Mouse (Mus musculus): ENCODE measurements around the gene Scyl3. TPM values are rescaled to one million over a fixed set of nuclear protein-coding genes. Genes with fewer than 3 reads are reported as not detected.
A peak's percentile ranks its signal among the peaks of the same experiment; 100 is the strongest.

Gene Scyl3
- total RNA-seq (2012; rRNA removed), result 13.0 and 19.1 TPM in 2 replicates

DNA sequence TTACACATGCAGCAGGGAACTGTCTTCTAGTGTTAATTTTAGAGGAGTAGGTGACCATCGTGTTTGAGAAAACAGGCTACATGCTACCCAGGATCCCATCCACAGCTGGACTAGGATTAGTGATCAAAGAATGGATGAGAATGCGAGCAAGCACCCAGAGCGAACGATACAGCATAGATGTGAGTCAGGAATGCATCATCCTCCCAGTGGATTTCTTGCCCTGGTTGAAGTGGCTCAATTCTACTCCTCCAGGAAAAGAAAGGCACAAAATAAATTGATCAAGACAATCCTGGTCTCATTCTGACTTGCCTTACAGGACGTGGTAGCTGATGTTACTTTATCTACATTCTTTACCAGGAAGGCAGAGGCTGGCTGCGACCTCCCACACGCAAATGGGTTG, at the start of gene Scyl3:
Scyl3 (plus strand) TSS at position 255 of the 400 bp plus-strand sequence.
- Histone ChIP-seq H3K9ac (ENCODE audit: insufficient read depth, low read depth, low read length, poor library complexity, severe bottlenecking) (peak within 1 kb of the TSS; percentile 98), H3K4me3 (ENCODE audit: insufficient read depth in 1 of 2, low read depth in 1 of 2, low read length in 2 of 2, poor library complexity in 1 of 2, severe bottlenecking in 1 of 2) (peak within 1 kb of the TSS; percentile 90 to 97), H3K4me1 (ENCODE audit: control insufficient read depth in 2 of 2, insufficient read depth in 2 of 2, low read length in 2 of 2, poor library complexity in 1 of 2) (peaks cover 0 to 12% of the 10 kb centered on the region in 2 experiments; a peak in 3 of 4 replicates), H3K36me3 (ENCODE audit: control insufficient read depth, insufficient read depth, low read length, poor library complexity, severe bottlenecking) (no peaks in the 10 kb centered on the region; the same call in 1 of the 2 replicates), H3K27ac (ENCODE audit: insufficient read depth, low read depth, low read length, poor library complexity, severe bottlenecking) (peak within 1 kb of the TSS; percentile 35), H3K9me3 (ENCODE audit: control insufficient read depth, insufficient read depth, low read depth, low read length) (no peaks in the 10 kb centered on the region)
- in situ Hi-C loops (cut with MboI; ENCODE audit: low sequenced_read_pairs in 2 of 2, unreplicated experiment in 2 of 2), result no loop called here
- TF ChIP-seq ZC3H11A (IDR thresholded peaks at IDR 0.05; ENCODE audit: borderline replicate concordance, low read depth, low read length) (no peak), CHD2 (IDR thresholded peaks at IDR 0.05; ENCODE audit: low read depth, low read length) (no peak), HCFC1 (IDR thresholded peaks at IDR 0.05; ENCODE audit: borderline replicate concordance, insufficient read depth, low read length) (no peak), ZNF384 (IDR thresholded peaks at IDR 0.05; ENCODE audit: low read depth, low read length) (no peak), MAFK (IDR thresholded peaks at IDR 0.05; ENCODE audit: insufficient read depth, low read depth, low read length) (no peak)
- no peak for DNase-seq (ENCODE audit: low read depth, low spot score)

DNA sequence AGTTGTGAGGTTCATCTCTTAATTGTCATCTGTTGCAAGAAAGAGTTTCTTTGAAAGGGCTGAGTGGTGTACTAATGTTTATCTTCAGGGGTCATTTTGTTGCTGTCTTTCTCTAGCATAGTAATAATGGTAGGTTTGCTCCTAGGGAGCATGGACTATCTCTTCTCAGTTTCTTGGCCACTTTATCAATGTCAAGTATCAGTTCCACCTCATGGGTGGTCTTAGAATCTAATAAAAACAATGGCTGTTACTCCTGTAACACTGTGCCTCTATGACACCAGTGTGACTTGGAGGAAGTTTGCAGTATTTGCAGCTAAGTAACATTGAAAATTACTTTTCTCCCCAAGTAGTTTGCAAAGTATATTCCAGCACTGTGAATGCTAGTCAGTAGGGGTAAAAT, 39.3 kb upstream of the Scyl3 start:
- H3K27ac ChIP-seq (ENCODE audit: insufficient read depth, low read depth, low read length, poor library complexity, severe bottlenecking), result no peak overlapping the region
- H3K36me3 ChIP-seq (ENCODE audit: control insufficient read depth, insufficient read depth, low read length, poor library complexity, severe bottlenecking), result no peaks in the 10 kb centered on the region
- TF ChIP-seq ZNF384 (IDR thresholded peaks at IDR 0.05; ENCODE audit: low read depth, low read length) (no peak), MAFK (IDR thresholded peaks at IDR 0.05; ENCODE audit: insufficient read depth, low read depth, low read length) (no peak), ZC3H11A (IDR thresholded peaks at IDR 0.05; ENCODE audit: borderline replicate concordance, low read depth, low read length) (no peak), HCFC1 (IDR thresholded peaks at IDR 0.05; ENCODE audit: borderline replicate concordance, insufficient read depth, low read length) (no peak), CHD2 (IDR thresholded peaks at IDR 0.05; ENCODE audit: low read depth, low read length) (no peak)
- no peak for DNase-seq (ENCODE audit: low read depth, low spot score)
- no peak overlapping the region for H3K4me3 ChIP-seq (ENCODE audit: insufficient read depth in 1 of 2, low read depth in 1 of 2, low read length in 2 of 2, poor library complexity in 1 of 2, severe bottlenecking in 1 of 2)
- no peaks in the 10 kb centered on the region for H3K9me3 ChIP-seq (ENCODE audit: control insufficient read depth, insufficient read depth, low read depth, low read length)
- H3K9ac ChIP-seq (ENCODE audit: insufficient read depth, low read depth, low read length, poor library complexity, severe bottlenecking), result no peak overlapping the region
- H3K4me1 ChIP-seq (ENCODE audit: control insufficient read depth in 2 of 2, insufficient read depth in 2 of 2, low read length in 2 of 2, poor library complexity in 1 of 2), result no peaks in the 10 kb centered on the region
- in situ Hi-C loops (cut with MboI; ENCODE audit: low sequenced_read_pairs in 2 of 2, unreplicated experiment in 2 of 2), result loop anchor here in 1 of 2 experiments (25.0 kb wide), 1 partner anchor 727 kb away; no protein-coding TSS in a partner anchor

DNA sequence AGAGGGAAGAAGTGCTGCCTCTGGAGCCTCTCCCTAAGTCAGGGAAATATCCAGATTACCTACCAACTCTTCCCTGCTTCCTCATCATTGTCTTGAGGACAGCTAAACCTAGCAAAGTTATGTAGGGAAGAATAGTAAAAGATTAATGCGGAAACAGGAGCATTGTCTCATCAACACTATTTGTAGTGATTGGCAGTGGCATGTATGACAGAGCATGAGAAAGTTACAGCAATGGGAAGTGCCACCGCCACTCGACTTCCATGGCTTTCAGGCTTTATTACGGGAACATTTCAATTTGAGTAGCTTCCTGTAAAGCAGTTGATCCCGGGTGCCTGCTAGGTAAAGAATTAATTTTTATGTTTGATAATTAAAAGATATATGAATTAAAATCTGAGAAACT, 35.6 kb upstream of the Scyl3 start:
- TF ChIP-seq MAFK (IDR thresholded peaks at IDR 0.05; ENCODE audit: insufficient read depth, low read depth, low read length), result no peak
- no peak for TF ChIP-seq CHD2 (IDR thresholded peaks at IDR 0.05; ENCODE audit: low read depth, low read length)
- no peak for TF ChIP-seq HCFC1 (IDR thresholded peaks at IDR 0.05; ENCODE audit: borderline replicate concordance, insufficient read depth, low read length)
- TF ChIP-seq ZNF384 (IDR thresholded peaks at IDR 0.05; ENCODE audit: low read depth, low read length), result no peak
- TF ChIP-seq ZC3H11A (IDR thresholded peaks at IDR 0.05; ENCODE audit: borderline replicate concordance, low read depth, low read length), result no peak
- H3K4me3 ChIP-seq (ENCODE audit: insufficient read depth in 1 of 2, low read depth in 1 of 2, low read length in 2 of 2, poor library complexity in 1 of 2, severe bottlenecking in 1 of 2), result no peak overlapping the region
- H3K9ac ChIP-seq (ENCODE audit: insufficient read depth, low read depth, low read length, poor library complexity, severe bottlenecking), result no peak overlapping the region
- no peaks in the 10 kb centered on the region for H3K9me3 ChIP-seq (ENCODE audit: control insufficient read depth, insufficient read depth, low read depth, low read length)
- H3K36me3 ChIP-seq (ENCODE audit: control insufficient read depth, insufficient read depth, low read length, poor library complexity, severe bottlenecking), result no peaks in the 10 kb centered on the region
- H3K27ac ChIP-seq (ENCODE audit: insufficient read depth, low read depth, low read length, poor library complexity, severe bottlenecking), result no peak overlapping the region
- no peaks in the 10 kb centered on the region for H3K4me1 ChIP-seq (ENCODE audit: control insufficient read depth in 2 of 2, insufficient read depth in 2 of 2, low read length in 2 of 2, poor library complexity in 1 of 2)
- no peak for DNase-seq (ENCODE audit: low read depth, low spot score)
- in situ Hi-C loops (cut with MboI; ENCODE audit: low sequenced_read_pairs in 2 of 2, unreplicated experiment in 2 of 2), result loop anchor here in 1 of 2 experiments (25.0 kb wide), 1 partner anchor 731 kb away; no protein-coding TSS in a partner anchor

DNA sequence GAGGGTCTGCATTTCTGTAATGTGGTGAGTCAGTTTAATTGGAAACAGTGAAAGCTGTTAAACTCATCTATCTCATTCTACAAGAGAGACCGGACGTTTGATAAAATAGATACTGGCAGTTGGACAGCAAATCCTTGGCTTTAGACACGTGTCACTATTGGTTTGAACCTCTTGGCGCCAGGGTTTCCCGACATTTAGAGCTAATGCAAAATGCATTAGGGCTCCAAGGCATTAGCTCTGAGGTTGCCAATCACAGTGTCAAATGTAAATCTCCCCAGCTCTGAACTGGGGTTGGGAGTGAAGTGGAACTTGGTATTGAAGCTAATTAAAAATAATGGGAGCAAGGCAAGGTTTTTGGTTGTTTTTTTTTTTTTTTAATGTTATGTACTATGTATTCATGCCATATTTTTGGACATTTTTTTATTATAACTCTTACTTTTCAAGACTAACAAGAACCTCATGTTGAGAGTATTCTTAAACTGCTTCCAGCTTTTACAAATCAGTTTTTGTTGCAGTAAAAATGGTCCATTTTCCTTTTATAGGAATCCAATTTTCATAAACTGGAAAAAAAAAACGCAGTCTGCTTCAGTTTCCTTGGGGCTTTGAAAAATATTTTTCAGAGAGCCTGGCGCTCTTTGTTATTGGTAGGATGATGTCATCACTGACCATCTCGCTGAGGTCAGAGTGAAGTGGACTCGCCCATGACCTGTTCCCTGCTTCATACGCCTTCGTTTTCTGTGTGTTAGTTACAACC, 34.9 kb upstream of the Scyl3 start:
- in situ Hi-C loops (cut with MboI; ENCODE audit: low sequenced_read_pairs in 2 of 2, unreplicated experiment in 2 of 2), result loop anchor here in 1 of 2 experiments (25.0 kb wide), 1 partner anchor 732 kb away; no protein-coding TSS in a partner anchor
- Histone ChIP-seq H3K4me3 (ENCODE audit: insufficient read depth in 1 of 2, low read depth in 1 of 2, low read length in 2 of 2, poor library complexity in 1 of 2, severe bottlenecking in 1 of 2) (no peak overlapping the region), H3K4me1 (ENCODE audit: control insufficient read depth in 2 of 2, insufficient read depth in 2 of 2, low read length in 2 of 2, poor library complexity in 1 of 2) (no peaks in the 10 kb centered on the region), H3K27ac (ENCODE audit: insufficient read depth, low read depth, low read length, poor library complexity, severe bottlenecking) (no peak overlapping the region), H3K9me3 (ENCODE audit: control insufficient read depth, insufficient read depth, low read depth, low read length) (no peaks in the 10 kb centered on the region), H3K36me3 (ENCODE audit: control insufficient read depth, insufficient read depth, low read length, poor library complexity, severe bottlenecking) (no peaks in the 10 kb centered on the region), H3K9ac (ENCODE audit: insufficient read depth, low read depth, low read length, poor library complexity, severe bottlenecking) (no peak overlapping the region)
- no peak for DNase-seq (ENCODE audit: low read depth, low spot score)
- TF ChIP-seq MAFK (IDR thresholded peaks at IDR 0.05; ENCODE audit: insufficient read depth, low read depth, low read length), result no peak
- TF ChIP-seq HCFC1 (IDR thresholded peaks at IDR 0.05; ENCODE audit: borderline replicate concordance, insufficient read depth, low read length), result no peak
- TF ChIP-seq ZC3H11A (IDR thresholded peaks at IDR 0.05; ENCODE audit: borderline replicate concordance, low read depth, low read length), result no peak
- TF ChIP-seq CHD2 (IDR thresholded peaks at IDR 0.05; ENCODE audit: low read depth, low read length), result no peak
- TF ChIP-seq ZNF384 (IDR thresholded peaks at IDR 0.05; ENCODE audit: low read depth, low read length), result no peak
